In the genomic region with DNA sequence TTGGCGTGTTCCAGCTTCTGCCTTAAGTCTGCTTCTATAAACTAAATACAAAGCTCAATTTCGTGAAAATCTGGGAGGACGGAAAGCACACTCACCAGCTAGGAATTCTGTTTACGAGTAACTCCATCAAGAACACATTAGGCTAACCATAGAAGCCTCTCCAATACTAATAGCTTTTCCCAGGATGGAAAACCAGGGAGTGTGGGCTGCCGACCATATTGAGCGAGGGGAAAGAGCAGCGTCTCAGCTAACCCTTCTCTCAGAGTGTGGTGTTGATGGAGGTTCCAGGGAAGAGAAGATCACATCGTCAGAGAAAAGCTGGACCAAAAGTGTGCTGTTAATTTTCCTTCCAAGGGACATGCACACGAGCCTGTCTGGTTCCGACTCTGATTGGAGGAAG, we compare ENCODE assay signal across 11 mouse cellular contexts.
DNase-seq lines count a peak whose midpoint lies in the region; ATAC-seq and TF ChIP-seq lines count a peak whose summit lies in the region.
"Had no signal": no experiment of that assay in that cellular context is flagged by ENCODE, and none has a peak within 500 bp of the region (broad histone marks: within the 10 kb centered on the region; RNA-seq: fewer than 3 reads in every experiment).

No protein-coding gene starts in this region.

- H3K27ac ChIP-seq in gastrocnemius, adult 2 months: peak overlapping the region; percentile 61
- H3K27ac ChIP-seq in intestine, postnatal 0 days (ENCODE audit: low read depth, low read length): peak overlapping the region; percentile 54; the same call in 1 of the 2 replicates
- peak overlapping the region; percentile 78 for H3K27ac ChIP-seq in stomach, embryonic 16.5 days (ENCODE audit: low read length)
- H3K27ac ChIP-seq: kidney, embryonic 15.5 days had no signal

- no peak for ATAC-seq in intestine, postnatal 0 days
- ATAC-seq in stomach, embryonic 16.5 days (ENCODE audit: insufficient read depth, low FRiP score): 0 out of 2 replicates have a peak, but pooled peaks have one; percentile 23

- H3K4me2 ChIP-seq in intestine, postnatal 0 days (replicated peaks; ENCODE audit: low read depth): 0 out of 2 replicates have a peak overlapping the region, but pooled peaks have one; percentile 4
- peak overlapping the region; percentile 18 for H3K4me2 ChIP-seq in stomach, embryonic 16.5 days (ENCODE audit: low read depth, low read length)
- H3K4me2 ChIP-seq: kidney, embryonic 15.5 days had no signal

- no peaks in the 10 kb centered on the region for H3K9me3 ChIP-seq in intestine, postnatal 0 days (ENCODE audit: control insufficient read depth)
- no peaks in the 10 kb centered on the region for H3K9me3 ChIP-seq in stomach, embryonic 16.5 days (replicated peaks; ENCODE audit: control insufficient read depth, low read length)
- H3K9me3 ChIP-seq: kidney, embryonic 15.5 days; megakaryocyte, embryonic 14.5 days had no signal

- no peaks in the 10 kb centered on the region for H3K4me1 ChIP-seq in intestine, postnatal 0 days (replicated peaks; ENCODE audit: control insufficient read depth, insufficient read depth, low read length)
- 0 out of 2 replicates have a peak, but pooled peaks cover 6% of the 10 kb centered on the region for H3K4me1 ChIP-seq in stomach, embryonic 16.5 days (ENCODE audit: control insufficient read depth, insufficient read depth, low read length)
- H3K4me1 ChIP-seq: kidney, embryonic 15.5 days had no signal

- H3K36me3 ChIP-seq in intestine, postnatal 0 days (ENCODE audit: control insufficient read depth, insufficient read depth): no peaks in the 10 kb centered on the region
- no peaks in the 10 kb centered on the region for H3K36me3 ChIP-seq in stomach, embryonic 16.5 days (ENCODE audit: control insufficient read depth, insufficient read depth, low read length)
- H3K36me3 ChIP-seq: kidney, embryonic 15.5 days had no signal

- no peak overlapping the region; the same call in none of the 2 replicates for H3K4me3 ChIP-seq in gastrocnemius, adult 2 months
- no peak overlapping the region for H3K4me3 ChIP-seq in intestine, postnatal 0 days (ENCODE audit: low read depth, low read length)
- 0 out of 2 replicates have a peak overlapping the region, but pooled peaks have one; percentile 1 for H3K4me3 ChIP-seq in stomach, embryonic 16.5 days (replicated peaks; ENCODE audit: low read length)
- H3K4me3 ChIP-seq: kidney, embryonic 15.5 days; megakaryocyte, embryonic 14.5 days had no signal

- 46% methylated on average over 10 of the region's 10 CpGs for WGBS in intestine, postnatal 0 days
- WGBS in stomach, embryonic 16.5 days: 28% methylated on average over 10 of the region's 10 CpGs

- DNase-seq in gastrocnemius, adult 2 months: no peak
- DNase-seq in gastrocnemius, postnatal 25 days: no peak
- peak; percentile 6 for DNase-seq in lung, postnatal 10 days
- no peak for DNase-seq in lung, postnatal 14 days
- DNase-seq in left cerebral cortex, adult 11 months (ENCODE audit: low spot score): no peak
- DNase-seq in adrenal gland, postnatal 14 days: no peak
- DNase-seq: layer of hippocampus, adult 9-11 months had no signal

- intact Hi-C loops in gastrocnemius, adult 2 months (cut with DNase I): no loop called here

- no peak overlapping the region for H3K9ac ChIP-seq in intestine, postnatal 0 days (ENCODE audit: low read depth, low read length)
- H3K9ac ChIP-seq in stomach, embryonic 16.5 days (ENCODE audit: low read length): peak overlapping the region; percentile 34; the same call in 1 of the 2 replicates
- H3K9ac ChIP-seq: kidney, embryonic 15.5 days had no signal

- H3K27me3 ChIP-seq in intestine, postnatal 0 days (replicated peaks; ENCODE audit: control insufficient read depth, insufficient read depth, low read length): no peaks in the 10 kb centered on the region
- H3K27me3 ChIP-seq in stomach, embryonic 16.5 days (ENCODE audit: control insufficient read depth, insufficient read depth, low read length): no peaks in the 10 kb centered on the region
- H3K27me3 ChIP-seq: kidney, embryonic 15.5 days; megakaryocyte, embryonic 14.5 days had no signal

- no peak for TF ChIP-seq CTCF in gastrocnemius, adult 2 months (IDR thresholded peaks at IDR 0.05)
- TF ChIP-seq CTCF in intestine, postnatal 0 days (IDR thresholded peaks at IDR 0.05; ENCODE audit: low read depth): no peak
